Mouse (Mus musculus): ENCODE results near the gene Gm20931. TPM values are rescaled to one million over a fixed set of nuclear protein-coding genes. Genes with fewer than 3 reads are reported as not detected.
"Not testable (repeated sequence)": the region's sequence is repeated elsewhere in the genome, so short reads cannot be mapped to it uniquely, and the experiment has no call there.

Gene Gm20931
- polyA plus RNA-seq (2016; fragmentation: Nextera tagmentation; extraction: Ambion mirVana): not detected in 2 replicates

GRCm38 (mm10) chrY:55213420-55213819, at the start of gene Gm20931:
Gene Gm20931 (plus strand): TSS chrY:55213720.
- H3K4me1 ChIP-seq (replicated peaks); H3K4me2 ChIP-seq: not testable (repeated sequence)
- no CpG with 5 or more reads among the region's 6 CpGs for WGBS

More at GRCm38 (mm10) chrY:55213420-55213819, at the start of gene Gm20931:
- not testable (repeated sequence) for H3K27ac ChIP-seq; H3K36me3 ChIP-seq; ATAC-seq (ENCODE audit: insufficient number of reproducible peaks, insufficient read depth, low FRiP score, low TSS enrichment, low read depth); H3K9me3 ChIP-seq; H3K9ac ChIP-seq (replicated peaks); H3K4me3 ChIP-seq (replicated peaks); H3K27me3 ChIP-seq

All from limb, embryonic 12.5 days (tissue).